Mouse (Mus musculus) cerebellum, postnatal 36 days (tissue): ENCODE data around the gene Tmem201.

Source experiments
- DNase-seq, 2 experiments: peaks; one replicate each; pipeline ENCODE4 v3.0.0; 2021 to 2022; ENCODE audit warnings: mixed read lengths in 2 of 2

The Tmem201 gene

DNA sequence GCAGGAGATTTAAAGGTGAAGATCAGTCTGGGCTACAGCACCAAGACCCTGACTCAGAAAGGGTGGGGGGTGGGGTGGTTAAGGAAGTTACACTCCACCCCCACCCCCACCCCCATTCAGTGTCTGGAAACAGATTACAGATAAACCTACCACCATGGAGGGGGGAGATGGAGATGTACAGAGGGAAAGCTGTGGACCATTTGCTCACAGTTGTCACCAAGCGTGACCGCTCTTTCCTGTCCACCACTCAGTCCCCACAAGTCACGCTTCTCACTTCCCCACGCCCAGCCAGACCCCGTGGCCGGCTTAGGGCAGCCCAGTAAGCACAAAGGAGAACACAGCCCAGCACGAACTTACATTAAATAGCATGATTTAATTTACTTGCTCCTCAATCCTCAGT is 6.3 kb upstream of the Tmem201 start:
- no peak for DNase-seq

DNA sequence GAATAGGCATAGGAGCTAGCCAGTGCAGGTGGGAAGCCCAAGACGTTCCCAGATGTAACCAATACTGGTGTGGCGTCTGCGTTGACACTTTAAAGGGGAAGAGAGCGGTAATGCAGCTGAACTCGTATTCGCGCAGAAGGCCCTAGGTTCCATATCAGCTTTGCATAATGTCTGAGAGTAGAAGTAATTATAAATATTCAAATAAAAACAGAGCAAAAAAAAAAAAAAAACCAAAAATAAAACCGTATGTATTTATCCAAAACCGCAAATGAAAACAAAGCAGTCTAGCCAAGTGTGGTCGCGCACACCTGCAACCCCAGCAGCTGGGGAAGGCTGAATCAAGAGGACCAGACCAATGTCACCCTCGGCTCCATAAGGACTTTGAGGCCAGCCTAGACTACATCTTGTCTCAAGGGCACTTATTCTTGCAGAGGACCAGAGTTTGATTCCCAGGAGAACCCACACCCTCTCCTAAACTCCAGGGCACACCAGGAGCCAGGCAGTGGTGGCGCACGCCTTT is 4.2 kb upstream of the Tmem201 start:
- DNase-seq = no peak

DNA sequence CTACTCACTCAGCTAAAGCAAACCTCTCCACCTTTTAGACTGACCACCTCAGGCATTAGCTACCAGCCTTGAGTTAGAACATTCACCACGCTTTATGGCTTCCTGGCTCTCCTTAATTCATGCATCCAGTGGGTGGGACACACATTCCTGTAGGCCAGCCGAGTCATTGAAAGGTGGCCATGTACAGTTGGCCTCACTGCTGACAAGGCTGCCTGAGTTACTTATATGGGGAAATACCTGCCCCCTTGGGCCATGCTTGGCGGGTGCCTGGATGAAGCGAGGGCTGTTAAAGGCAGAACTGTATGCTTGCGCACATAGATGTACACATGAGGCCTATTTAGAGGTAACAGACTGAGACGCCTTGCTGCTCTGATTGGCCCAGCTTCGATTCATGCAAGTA is 2.5 kb upstream of the Tmem201 start:
- DNase-seq = no peak

DNA sequence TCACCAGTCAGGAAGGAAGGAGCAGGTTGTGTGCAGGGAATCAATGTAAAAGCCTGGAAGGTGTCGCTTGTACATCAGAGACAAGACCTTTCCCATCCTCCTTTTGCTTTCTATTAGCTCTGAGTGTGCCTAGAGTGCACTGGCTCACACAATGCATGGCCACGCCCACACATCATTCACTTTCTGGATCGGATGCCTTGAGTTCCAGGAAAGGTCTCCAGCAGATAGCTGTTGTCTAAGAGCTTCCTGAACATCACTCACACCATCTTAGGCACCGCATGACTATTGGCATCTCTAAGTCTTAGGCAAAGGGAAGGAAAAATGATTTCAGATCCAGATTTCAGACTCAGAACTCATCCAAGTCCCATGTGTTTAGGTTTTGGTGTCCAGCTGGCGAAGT is 1.6 kb upstream of the Tmem201 start:
- no peak for DNase-seq

DNA sequence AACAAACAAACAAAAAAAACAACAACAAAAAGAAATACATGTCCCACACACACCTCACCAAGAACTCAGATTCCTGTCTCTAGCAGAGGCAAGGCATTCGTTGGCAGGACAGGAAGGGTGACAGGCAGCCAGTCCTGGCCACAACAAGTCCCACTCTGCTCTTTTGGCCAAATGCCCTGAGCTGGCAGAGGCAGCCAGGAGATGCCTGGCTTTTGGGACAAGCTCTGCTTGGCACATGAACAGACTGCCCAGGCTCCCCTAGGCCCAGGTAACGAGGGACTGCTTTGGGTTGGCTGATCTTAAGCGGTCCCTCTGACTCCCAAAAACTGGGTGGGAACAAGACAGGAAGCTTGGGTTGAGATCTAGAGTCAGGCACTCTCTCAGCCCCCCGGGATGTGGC is 1.3 kb downstream of the Tmem201 start:
- DNase-seq = peak; percentile 94 to 96

DNA sequence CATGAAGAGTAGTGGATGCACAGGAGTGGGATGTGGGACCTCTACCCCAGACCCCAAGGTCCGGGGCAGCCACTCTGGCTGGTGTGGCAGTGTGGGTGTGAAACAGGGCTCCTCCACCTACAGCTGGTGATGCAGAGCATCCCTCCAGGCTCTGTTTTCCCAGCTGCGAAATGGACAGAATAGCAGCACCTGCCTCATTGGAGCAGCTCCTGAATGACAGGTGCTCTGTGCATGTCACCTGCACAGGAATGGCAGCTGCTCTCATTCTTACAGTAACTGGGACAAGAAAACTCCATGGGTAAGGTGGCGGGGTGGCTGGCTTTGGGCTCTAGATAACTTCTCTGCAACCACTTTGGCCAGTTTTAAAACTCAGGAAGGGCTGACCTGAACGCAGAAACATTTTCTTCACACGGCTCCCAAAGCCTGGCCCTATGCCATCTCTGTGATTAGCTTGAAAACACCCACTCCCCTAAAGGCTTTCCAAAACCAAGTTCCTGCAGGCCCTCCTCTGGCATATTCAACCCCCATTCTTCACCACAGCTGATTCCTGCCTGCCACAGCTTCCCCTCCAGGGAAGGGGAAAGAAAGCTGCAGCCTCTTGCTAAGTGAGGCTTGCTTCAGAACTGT is 2.1 kb downstream of the Tmem201 start:
- peak; percentile 24 to 40 for DNase-seq

DNA sequence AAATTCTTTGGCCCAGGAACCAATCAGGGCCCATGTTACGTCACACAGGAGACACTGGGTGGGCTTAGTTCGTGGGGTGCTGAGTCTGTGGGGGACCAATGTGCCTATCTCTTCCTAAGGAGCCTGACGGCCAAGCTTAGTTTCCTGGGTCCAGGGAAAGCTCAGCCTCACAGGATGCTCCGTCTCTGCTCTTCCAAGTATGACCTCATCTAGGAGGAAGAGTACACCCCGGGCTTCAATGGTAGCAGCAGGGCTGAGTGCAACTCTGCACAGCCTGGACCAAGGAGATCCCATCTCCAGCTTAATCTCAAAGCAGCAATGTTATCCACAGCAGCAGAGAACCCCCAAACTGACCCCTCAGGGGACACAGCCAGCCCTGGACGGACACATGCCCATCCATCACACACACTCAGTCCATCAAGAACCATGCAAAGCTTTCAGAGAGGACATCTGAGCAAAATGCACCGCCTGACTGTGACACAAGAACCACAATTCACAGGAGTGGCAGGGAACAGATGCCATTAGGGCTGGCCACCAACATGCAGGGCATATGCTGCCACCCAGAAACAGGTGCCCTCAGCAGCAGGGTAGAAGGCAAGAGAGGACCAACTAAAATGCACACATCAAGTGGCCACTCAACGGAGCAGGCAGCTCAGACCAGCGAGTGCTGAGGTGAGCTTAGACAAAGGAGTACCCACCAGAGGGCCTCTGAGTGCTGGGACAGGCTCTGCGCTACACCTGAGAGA is 2.9 kb downstream of the Tmem201 start:
- DNase-seq = peak; percentile 85 to 88

DNA sequence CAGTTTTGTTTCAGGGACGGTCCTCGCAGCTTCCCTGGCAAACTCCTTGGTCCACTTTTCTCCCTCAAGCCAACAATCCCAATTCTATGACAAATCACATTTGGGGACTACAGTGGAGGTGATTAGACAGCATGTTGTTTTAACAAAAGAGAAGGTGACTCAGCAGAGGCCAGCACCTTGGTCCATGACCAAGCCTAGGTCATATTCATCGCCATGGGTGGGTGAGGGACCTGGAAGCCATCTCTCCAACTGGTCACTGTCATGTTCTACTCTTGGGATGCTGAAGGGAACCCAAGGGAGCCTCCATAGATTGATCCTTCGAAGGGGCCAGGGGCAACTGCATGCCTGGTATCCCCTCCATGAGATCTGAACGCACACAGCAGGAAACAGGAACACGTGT is 3.6 kb downstream of the Tmem201 start:
- peak in 1 of 2 experiments; percentile 18 for DNase-seq

DNA sequence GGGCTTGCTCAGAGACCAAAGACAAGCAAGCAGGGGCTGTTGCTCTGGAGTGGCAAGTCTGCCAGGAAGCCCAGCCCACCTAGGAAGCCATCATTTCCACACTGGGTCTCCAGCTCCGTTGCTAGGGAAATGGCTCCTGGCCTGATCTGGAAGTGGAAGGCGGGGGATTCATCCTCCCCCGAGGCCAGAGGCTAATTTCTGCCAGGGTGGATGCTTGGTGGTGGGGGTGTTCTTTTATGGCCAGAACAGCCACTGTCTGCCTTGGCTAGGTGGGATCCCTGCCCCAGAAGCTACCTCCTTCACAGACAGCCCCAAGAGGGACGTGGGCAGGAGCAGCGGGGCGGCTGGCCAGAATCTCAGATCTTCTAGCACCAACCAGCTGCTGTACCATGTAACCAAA is 4.1 kb downstream of the Tmem201 start:
- peak in 1 of 2 experiments; percentile 28 for DNase-seq

DNA sequence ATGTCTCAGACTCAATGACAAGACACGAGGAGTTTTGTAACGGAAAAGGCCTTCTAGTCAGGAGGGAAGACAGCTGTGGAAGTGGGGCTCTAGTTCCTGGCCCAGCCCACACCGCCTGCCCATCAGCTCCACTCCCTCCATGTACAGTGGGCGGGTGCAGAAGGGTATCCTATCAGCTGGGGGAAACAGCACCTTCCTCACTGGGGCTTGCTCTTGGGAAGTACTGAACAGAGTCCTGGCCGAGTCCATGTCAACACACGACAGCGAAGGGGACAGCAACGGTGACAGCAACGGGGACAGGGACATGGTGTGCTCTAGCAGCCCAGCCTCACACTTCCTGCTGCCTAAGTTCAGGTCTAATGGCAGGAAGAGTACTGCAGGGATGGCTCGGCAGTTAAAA is 5.0 kb downstream of the Tmem201 start:
- no peak for DNase-seq

DNA sequence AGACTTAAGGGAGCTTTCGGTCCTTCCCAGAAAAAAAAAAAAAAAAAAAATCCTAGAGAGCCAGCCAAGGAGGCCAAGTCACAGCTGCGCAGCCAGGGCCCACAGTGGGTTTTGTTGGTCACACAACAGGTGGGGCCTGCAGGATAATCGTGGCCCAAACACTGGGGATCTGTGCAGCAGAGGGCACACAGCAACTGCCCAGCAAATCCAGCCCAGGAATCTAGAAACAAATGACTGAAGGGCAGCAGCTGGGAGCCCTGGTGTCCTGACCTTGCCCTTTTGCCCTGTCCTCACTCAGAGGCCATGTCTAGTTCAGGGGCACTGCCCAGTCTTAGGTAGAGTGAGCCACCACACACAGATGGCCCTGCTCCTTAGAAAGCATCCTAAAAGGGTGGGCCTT is 5.5 kb downstream of the Tmem201 start:
- no peak for DNase-seq

DNA sequence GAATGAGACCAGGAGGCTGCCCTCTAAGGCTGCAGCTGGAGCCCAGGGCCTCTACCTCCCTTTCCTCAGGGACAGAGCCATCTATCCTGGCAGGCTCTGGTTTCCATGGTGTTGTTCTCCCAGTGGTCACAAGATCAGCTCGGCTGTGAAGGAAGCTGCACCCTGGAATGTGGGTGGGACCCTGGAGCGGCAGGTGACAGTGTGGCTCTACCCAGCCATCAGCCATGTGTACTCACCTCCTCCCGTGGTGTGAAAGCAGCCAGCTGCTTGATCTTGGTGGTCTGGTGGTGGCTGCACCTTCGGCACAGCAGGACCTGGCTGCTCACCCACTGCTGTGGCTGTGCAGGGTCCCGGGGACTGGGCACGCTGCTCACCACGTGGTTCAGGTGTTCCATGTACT is 7.0 kb downstream of the Tmem201 start:
- DNase-seq = no peak

DNA sequence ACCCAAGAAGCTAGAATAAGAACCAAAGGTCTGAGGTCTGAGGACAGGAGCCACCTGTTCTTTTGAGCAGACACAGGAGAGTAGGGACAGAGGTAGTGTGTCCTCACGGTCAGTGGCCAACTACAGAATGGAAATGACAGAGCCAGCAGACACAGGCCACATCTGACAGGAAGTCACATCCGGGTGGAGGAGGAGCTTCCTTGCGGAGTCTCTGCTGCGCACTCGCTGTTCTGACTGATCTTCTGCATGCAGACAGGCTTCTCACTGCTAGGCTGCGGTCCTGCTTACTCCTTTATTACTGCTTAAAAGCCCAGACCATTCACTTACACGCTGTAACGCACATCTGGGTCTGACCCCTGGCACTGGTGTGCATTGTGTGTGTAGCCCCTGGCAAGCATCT is 9.0 kb downstream of the Tmem201 start:
- DNase-seq = no peak

DNA sequence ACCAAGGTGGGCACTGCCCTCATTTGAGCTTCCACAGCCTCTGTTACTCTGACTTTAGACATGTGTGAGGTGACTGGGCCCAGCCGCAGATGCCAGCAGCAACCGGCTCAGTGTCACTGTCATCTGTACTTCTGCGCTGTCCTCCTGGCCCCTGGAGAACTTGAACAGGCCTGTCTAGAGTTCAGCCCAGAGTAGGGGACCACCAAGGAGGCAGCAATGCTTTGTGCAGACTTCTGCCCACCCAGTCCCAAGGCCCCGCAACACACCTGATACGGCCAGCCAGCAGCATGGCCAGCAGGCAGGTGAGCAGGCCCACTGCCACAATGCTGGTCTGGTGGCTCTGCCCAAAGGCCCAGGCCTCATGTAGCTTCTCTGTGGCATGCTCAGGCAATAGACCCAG is 10.2 kb downstream of the Tmem201 start:
- no peak for DNase-seq

DNA sequence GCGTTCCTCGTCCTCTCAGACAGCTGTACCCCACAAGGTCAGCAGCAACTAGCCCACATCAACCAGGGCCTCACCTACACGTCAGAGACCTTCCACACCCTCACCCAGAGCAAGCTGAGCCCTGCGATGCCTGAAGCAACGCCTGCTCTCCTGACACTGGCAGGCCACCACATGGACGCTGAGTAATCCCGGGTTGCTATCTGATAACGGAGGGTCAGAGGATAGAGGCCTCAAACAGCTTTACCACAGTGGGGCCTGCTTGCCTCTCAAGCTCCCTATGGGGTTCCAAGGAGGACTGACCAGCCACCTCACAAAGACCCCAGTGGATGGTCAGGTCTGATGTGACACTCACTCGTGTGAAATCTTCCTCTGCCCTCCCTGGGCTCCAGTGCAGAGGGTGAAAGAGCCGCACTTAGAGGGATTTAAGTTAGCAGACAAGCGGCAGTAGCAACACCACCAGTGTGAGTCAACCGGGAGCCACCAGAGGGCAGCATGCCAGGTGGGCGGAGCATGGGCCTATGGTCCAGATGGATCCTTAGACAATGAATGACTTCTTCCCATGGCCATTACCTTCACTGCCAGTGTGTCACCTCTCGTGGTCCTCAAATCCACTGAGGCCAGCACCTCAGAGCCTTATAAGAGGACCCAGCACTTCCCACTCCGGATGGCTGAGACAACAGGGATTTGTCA is 12.0 kb downstream of the Tmem201 start:
- peak; percentile 97 to 98 for DNase-seq

DNA sequence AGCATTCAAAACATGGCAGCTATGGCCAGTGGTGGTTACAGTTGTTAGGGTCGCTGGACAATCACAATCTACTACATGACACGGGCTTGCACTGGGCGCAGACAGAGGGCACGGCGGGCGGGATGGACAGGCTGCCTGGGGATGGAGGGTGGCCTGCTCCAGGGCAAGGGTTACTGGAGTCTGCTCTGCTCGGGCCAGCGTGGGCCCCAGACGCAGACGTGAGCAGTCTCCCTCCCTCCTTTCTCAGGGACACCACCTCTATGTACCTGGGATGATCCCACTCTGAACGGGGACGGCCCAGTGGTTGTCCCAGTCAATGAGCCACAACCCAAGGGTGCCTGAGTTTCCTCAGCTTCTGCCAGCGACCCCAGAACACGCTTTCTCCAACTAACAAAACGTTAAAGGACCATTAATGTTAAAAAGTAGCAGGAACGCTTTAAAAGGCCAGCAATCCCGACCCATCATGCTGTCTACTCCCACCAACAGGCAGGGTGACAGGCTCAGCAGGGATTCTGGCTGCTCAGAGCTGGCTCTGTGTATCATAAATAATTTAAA is 12.9 kb downstream of the Tmem201 start:
- peak in 1 of 2 experiments; percentile 23 for DNase-seq

DNA sequence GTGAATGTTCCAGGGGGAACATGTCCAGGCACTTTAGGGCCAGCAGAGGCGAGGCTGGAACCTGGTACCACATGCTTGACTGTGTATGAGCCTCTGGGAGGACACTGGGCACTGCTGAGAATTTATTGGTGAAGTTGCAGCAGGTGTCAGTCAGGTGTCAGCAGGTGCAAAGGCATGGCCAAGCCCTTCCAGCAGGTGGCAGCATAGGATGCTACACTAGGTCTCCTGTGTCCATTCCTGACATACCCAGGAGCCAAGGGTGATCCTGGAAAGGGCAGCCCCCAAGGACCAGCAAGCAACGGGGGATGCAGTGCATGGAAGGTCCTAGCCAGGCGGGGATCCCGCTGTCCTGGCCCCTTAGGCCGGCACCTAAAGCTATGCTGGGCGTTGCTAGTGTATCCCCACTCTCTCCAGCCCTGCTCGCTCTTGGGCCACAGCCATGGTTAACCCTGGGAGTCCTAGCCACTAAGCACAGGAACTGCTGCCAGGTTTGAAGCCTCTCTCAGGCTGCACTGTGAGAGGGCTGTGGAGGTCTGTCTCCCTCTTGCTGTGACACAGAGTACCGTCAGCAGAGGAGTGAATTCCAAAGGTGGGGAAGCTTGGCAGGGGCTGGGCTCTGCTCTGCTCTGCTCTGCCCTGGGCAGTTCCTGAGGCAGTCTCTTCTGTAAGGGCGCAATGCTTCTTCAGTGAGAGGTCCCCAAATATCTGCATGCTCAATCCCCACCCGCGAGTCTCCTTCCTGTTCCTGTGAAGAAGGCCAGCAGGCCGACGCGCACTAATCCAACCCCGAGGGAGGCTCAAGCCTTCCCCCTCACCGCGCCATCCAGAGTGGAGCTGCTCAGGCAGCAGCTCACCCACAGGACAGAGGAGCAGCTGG is 13.8 kb downstream of the Tmem201 start:
- peak; percentile 91 to 94 for DNase-seq

DNA sequence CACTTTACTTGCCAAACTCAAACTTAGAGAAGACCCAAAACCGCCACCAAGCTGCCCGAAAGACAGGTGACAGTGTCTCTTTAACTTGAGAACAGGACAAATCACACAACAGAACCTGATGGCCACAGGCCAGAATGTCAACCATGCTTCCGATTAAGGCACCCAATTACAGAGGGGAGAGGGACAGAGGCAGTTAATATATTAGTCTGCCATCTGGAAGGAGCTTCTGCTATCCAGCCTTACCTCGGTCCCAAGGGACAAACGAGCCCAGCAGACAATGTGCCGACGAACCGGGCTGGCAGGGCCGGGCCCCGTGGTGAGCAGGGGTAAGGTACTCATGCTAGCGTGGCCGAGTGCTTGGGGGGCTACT is 14.8 kb downstream of the Tmem201 start:
- DNase-seq = peak in 1 of 2 experiments; percentile 45

DNA sequence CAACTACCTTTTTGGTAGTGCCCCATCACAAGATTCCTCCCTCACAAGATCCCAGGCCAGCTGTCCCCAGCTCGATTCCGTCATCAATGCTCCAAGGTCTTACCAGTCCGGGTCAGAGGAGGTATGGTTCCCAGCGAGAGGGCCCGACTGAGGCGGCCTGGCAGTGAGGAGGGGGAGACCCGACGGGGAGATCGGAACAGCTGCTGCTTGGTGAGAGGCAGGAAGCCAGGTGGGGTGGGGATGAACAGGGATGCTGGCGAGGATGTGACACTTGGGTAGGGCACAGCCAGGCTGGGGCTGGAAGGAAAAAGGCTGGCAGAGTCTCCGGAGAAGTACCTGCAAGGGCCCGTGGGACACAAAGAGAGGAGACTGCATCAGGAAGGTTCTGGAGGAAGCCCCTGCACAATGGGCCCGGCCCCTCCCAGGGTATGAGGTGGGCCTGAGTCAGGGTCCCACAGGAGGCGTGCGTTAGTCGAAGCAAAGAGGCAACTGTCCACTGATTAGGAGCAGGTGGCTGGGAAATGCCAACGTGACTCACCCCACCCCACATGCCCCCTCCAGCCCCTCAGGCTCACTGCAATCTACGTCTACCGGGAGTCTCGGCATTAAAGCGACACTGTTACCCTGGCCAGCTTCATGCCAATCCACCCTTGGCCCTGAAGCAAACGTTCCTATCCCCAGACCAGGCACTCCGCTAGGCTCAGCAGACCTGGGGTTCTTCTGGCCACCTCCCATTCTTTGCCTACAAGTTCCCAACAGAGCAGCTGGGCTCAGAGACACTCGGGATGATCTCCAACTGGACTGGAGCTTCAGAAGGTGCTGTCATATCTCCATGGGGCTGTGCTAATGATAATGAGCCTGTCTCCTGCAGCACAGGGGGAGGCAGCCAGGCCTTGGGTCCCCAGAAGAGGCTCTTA is 15.5 kb downstream of the Tmem201 start:
- peak; percentile 22 to 43 for DNase-seq

DNA sequence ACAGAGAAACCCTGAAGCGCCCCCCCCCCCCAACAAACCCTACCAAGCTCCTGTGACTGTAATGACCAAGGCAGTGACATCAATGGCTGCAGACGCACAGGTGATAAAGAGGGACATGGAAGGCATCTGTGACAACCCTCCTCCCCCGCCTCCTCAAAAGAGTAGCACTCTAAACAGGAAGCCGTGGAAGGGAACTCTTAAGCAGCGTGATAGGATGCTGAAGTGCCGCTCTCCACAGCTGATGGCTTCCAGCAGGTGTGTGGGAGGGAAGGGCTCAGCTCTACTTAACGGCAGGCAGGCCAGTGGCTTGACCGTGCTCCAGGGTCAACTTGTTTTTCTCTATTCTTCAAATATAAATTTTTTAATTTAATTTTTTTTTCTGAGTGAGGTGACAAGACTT is 16.7 kb downstream of the Tmem201 start:
- DNase-seq = no peak

DNA sequence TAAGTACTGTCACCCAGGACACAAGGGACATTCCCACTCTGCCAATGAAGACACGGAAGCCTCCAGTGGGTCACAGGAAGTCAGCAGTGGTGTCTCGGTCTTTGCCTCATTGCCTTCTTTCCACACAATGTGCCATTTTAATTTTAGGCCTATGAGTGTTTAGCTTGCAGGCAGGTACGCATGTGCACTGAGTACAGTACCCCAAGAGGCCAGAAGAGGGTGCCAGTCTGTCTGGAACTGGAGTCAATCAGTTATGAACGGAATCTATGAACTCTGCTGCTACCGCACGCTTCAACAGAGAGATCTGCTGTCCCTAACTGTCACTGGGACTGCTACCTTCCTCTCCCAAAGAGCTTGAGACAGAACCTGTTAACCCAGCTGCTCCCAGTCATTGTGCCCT is 18.2 kb downstream of the Tmem201 start:
- DNase-seq = peak; percentile 64 to 66
